Mouse (Mus musculus): ENCODE data around the gene Hist2h2ab. TPM values are rescaled to one million over a fixed set of nuclear protein-coding genes. Genes with fewer than 3 reads are reported as not detected.
A peak's percentile ranks its signal among the peaks of the same experiment; 100 is the strongest.
"Not testable (repeated sequence)": the region's sequence is repeated elsewhere in the genome, so short reads cannot be mapped to it uniquely, and the experiment has no call there.

Gene Hist2h2ab
- 10 to 100 TPM; 25.5 to 29.9 TPM for total RNA-seq (2021)

GRCm38 (mm10) chr3:96219661-96220130 lies at the start of gene Hist2h2ab, which contains the start of gene Bola1:
Gene Hist2h2ab (plus strand): TSS chr3:96219865.
Gene Bola1 (minus strand): TSS chr3:96219709.
- peak; percentile 68 for DNase-seq

DNA sequence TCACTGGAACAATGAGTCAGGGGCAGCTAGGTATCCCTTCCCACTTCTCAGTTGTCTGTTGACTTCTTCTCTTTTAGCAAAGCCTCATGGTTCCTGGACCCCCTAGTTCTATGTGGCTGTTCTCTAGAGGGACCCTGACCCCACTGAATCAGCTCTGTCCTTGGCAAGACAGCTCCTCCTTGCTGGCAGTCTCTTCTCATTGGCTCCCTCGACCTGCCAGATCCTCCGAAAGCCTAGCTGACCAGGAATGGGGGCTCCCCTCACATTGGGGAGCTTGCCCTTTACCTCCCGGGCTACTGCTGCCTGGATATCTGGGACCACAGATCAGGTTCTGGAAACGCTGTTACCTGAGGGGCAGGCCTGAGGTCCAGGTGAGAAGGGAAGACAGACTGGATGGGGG lies 49.4 kb upstream of the Hist2h2ab start:
- DNase-seq, result no peak

- DNase-seq, result no peak
These were observed 48.6 kb upstream of the Hist2h2ab start for GRCm38 (mm10) chr3:96170976-96171545.

- no peak for DNase-seq
These were observed 48.0 kb upstream of the Hist2h2ab start for GRCm38 (mm10) chr3:96171583-96172196.

DNA sequence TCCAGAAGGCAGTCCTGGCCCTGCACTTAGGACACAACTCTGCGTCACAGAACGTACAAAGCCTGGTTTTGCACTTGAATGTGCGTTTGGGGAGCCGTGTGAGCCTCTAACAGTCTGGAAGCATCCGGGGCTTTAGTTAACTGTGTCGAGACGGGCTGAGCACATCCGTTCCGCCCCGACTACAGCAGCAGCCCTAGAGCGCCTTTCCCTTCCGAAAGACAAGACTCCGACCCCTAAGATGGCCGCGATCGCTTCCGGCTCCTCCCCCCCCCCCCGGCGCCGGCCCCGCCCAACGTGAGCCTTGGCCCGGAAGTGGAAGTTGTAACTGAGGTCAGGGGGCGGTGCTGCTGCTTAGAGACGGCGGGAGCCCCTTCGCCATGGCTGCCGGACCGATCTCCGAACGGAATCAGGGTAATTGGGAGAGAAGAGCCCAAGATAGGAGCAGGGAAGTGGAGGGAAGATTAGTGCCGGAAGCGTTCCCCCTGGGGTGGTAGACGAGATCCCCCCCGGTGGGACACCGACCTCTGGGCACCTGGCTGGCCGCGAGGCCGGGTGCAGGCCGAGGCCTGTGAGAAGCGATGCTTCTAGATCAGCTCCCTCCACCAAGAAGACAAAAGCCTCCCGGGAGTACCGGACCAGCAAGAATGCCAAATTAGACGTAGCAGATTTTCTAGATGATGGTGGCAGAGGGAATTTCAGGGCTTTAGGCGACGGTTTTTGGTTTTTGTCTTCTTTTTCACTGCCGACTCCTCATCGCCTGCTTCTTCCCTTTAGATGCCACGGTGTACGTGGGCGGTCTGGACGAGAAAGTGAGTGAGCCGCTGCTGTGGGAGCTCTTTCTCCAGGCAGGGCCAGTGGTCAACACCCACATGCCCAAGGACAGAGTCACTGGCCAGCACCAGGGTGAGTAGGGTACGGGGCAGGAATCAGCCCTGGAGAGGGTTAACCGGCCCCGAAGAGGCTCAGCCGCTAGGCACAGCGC lies 47.2 kb upstream of the Hist2h2ab start, which contains the start of gene Sf3b4:
Gene Sf3b4 (plus strand): TSS at position 136 of the 982 bp plus-strand sequence.
- peak; percentile 86 for DNase-seq

DNA sequence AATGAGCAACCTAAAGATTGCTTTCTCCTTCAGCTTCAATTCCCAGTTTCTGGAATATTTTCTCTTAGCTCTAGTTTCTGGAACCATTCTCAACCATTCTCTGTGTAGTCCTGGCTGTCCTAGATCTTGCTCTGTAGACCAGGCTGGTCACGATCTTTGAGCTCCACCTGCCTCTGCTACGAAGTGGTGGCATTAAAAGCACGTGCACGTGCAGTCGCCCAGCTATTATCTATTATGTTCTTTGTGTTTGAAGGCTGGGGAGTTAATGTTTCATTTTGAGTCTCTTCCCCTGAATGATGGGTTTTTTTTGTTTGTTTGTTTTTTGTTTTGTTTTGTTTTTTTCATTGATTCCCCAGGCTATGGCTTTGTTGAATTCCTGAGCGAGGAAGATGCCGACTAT lies 46.5 kb upstream of the Hist2h2ab start:
- no peak for DNase-seq

GRCm38 (mm10) chr3:96174042-96174441 lies 45.6 kb upstream of the Hist2h2ab start:
- not testable (repeated sequence) for DNase-seq

GRCm38 (mm10) chr3:96175251-96175650 lies 44.4 kb upstream of the Hist2h2ab start:
- no peak for DNase-seq

- DNase-seq, result no peak
These were observed 41.2 kb upstream of the Hist2h2ab start for GRCm38 (mm10) chr3:96178427-96178826.

DNA sequence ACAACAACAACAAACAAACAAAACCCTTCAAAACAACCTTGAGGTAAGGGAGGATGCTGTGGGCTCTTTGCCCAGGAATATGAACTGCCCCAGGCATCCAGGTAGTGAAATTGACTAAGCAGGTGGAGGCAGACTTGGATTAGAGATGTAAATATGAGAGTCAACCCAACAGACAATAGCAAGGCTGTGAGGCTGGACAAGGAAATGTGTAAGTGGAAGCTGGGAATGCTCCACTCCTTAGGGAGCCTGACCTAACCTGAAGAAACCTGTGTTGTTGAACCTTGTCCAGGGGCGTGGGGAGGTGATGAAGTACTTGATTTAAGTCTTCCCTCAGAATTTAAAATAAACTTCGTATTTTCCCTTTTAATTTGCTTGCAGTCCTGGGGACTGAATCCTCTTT lies 40.8 kb upstream of the Hist2h2ab start:
- DNase-seq, result no peak

DNA sequence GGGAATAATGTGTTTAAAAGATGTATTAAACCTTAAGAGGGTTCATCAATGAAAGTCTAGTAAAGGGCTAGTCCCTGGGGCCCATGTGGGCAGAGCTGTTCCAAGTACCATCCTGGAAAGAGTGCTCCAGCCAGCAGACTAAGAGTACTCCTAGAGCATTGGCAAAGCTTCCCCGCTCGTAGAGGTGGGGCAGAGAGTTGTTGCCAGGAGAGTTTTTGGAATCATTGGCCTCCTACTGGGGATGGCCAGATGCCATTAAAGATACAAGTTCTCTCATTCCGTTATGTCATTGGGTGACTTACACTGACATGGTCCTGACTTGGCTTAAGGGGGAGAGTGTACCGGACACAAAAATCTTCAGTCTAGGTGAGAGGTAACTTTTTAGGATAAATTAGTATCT lies 40.1 kb upstream of the Hist2h2ab start:
- DNase-seq, result peak; percentile 65

DNA sequence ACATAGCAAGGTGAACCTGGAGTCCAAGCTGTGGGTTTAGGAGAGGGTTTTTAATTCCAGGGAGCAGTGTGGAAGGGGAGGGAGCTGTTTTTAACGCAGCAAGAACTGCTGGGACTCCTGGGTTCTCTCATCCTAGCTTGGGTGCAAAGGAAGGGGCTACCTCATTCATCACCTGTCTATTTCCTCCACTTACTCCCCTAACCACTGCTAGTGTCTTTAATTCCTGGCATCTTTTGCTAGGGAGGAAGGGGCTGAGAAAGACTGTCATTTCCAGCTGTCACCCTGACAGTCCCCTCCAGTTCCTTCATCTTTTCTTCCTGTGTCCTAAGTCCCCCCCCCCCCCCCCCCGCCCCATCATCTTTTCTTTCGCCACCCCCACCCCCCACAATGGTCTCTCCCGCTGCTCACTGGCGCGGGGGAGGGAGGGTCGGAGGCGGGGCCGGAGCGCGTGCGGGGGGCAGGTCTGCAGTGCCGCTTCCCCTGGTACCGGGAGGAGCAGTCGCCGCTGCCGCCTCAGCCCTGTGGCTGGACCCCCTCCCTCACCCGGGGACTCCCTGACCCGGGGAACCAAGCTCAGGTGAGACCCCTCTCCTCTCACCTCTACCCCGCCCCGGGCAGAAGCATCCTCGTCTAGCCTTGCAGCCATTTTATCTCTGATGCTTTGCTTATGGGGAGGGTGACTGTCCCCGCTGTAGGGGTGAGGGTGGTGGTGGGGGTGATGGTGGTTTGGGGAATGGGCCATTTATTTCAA lies 38.8 kb upstream of the Hist2h2ab start, which contains the start of gene Sv2a:
Gene Sv2a (plus strand): TSS at position 425 of the 751 bp plus-strand sequence.
- peak; percentile 70 for DNase-seq

DNA sequence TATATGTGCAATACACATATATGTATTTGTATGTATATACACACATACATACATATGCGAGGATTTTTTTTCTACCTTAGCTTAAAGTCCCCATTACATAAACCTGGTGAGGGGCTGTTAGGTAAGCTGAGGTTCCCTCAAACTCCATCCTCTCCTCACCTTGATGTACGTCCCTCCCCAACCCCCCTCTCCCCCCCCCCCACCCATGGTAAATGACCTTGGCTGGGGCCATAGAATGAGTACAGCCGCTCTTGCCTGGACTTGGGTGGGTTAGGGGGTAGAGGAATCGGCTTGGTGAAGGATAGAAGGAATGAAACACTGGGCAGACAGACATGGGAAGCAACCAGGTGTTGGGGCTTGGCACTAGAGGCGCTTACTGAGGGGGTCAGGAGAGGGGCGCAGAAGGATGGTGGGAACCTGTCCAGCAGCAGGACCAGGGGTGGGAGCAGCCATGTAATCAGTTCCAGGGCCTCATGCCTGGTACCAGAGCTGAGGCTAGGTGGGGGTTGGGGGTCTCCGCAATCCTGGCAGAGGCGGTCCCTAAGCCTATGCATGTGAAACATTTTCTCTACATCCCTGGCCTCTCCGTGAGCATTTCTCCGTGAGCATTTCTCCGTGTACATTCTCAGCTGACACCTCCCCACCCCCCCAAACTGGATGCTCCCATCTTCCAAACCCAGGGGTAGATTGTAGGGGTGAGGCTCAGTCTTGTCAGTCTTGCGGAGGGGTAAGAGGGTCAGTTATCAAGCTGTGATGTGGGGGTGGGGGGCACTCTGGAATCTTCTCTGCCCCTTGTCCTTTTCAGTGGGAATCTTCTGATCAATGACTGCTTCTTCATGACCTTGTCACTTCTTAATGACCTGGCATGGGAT lies 37.9 kb upstream of the Hist2h2ab start:
- DNase-seq, result no peak

GRCm38 (mm10) chr3:96182382-96182776 lies 37.3 kb upstream of the Hist2h2ab start:
- DNase-seq, result no peak

GRCm38 (mm10) chr3:96192977-96193376 lies 26.7 kb upstream of the Hist2h2ab start:
- DNase-seq, result peak; percentile 29

- DNase-seq, result no peak
These were observed 24.7 kb upstream of the Hist2h2ab start for GRCm38 (mm10) chr3:96194966-96195365.

DNA sequence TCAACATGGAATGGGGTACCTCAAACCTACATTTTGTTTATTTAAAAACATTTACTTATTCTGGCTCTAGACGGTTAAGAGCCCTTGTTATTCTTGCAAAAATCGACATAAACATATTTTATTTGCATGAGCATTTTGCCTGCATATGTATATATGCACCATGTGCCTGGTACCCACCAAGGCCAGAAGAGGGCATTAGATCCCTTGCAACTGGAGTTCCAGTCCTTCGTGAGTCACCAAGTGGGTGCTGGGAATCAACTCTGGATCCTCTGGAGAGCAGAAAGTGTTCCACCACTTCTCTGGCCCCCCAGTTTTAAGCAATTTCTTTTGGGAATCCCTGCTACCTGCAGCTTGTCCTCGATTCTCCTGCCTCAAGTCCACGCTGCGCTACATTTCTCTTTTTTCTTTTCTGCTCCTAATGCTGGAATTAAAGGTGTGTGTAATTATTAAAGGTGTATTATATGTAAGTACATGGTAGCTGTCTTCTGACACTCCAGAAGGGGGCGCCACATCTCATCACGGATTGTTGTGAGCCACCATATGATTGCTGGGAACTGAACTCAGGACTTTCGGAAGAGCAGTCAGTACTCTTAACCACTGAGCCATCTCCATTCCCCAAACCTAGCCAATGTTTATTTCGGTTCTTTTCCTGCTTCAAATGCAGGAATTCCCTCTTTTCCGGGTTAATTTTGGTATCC lies 23.9 kb upstream of the Hist2h2ab start:
- no peak for DNase-seq

GRCm38 (mm10) chr3:96196437-96197128 lies 23.1 kb upstream of the Hist2h2ab start:
- DNase-seq, result no peak

- DNase-seq, result peak; percentile 86
These were observed 22.4 kb upstream of the Hist2h2ab start for GRCm38 (mm10) chr3:96197129-96197749.

Data from heart, postnatal 4 days (tissue).